Mouse (Mus musculus): ENCODE measurements around the gene Tmem63a. TPM values are rescaled to one million over a fixed set of nuclear protein-coding genes. Genes with fewer than 3 reads are reported as not detected.
"Not testable (repeated sequence)": the region's sequence is repeated elsewhere in the genome, so short reads cannot be mapped to it uniquely, and the experiment has no call there.

Tmem63a gene
- polyA plus RNA-seq, 1 experiment from 2014 or later, result 13.9 TPM

DNA sequence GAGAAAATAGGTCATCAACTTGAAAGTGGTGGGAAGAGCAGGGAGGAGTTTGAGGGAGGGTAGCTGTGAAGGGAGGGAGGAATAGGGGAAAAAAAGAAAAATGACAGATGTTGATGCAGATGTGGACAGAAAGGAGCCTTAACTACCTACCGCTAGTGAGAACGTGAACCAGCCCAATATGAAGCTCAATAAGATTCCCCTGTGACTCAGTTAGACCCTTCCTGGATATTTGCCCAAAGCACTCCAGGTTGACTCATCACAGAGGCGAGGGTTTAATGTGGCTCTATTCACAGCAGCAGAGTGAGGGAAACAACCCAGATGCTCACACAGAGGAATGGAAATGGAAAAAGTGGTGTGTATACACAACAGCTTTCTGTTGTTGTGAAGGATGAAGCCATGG is 11.0 kb upstream of the Tmem63a start:
- no peaks in the 10 kb centered on the region for H3K4me1 ChIP-seq
- no peak overlapping the region for H3K27ac ChIP-seq
- no peaks in the 10 kb centered on the region for H3K9me3 ChIP-seq
- no peak overlapping the region for H3K4me2 ChIP-seq
- no peak overlapping the region for H3K9ac ChIP-seq
- H3K4me3 ChIP-seq, result no peak overlapping the region
- ATAC-seq (ENCODE audit: borderline replicate concordance, extremely low read depth, low FRiP score, low TSS enrichment), result no peak
- WGBS, result 60% methylated on average over 3 of the region's 3 CpGs
- H3K36me3 ChIP-seq, result no peaks in the 10 kb centered on the region
- H3K27me3 ChIP-seq, result peaks cover 34% of the 10 kb centered on the region

DNA sequence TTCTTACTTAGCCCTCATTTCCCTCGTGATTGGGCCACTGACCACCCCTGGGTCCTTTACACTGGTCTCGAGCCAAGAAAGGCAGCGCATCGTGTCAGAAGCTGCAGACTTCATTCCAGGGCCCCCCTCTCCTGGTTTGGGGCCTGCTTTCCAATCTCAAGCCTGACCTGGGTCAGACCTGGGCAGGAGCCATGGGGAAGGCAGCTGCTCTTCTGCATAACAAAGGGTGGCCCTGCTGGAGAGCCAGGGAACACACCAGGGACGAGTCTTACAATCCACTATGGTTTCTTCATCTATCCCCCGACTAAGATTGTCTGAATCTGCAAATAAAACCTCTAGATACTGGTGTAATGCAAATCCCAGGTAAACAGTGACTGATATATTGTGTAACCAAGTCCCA is 8.5 kb upstream of the Tmem63a start:
- no peaks in the 10 kb centered on the region for H3K9me3 ChIP-seq
- H3K4me2 ChIP-seq, result no peak overlapping the region
- WGBS, result 37% methylated on average over 6 of the region's 6 CpGs
- ATAC-seq (ENCODE audit: borderline replicate concordance, extremely low read depth, low FRiP score, low TSS enrichment), result no peak
- peaks cover 43% of the 10 kb centered on the region for H3K27me3 ChIP-seq
- H3K4me1 ChIP-seq, result no peaks in the 10 kb centered on the region
- H3K36me3 ChIP-seq, result no peaks in the 10 kb centered on the region
- H3K4me3 ChIP-seq, result no peak overlapping the region
- no peak overlapping the region for H3K27ac ChIP-seq
- H3K9ac ChIP-seq, result no peak overlapping the region

DNA sequence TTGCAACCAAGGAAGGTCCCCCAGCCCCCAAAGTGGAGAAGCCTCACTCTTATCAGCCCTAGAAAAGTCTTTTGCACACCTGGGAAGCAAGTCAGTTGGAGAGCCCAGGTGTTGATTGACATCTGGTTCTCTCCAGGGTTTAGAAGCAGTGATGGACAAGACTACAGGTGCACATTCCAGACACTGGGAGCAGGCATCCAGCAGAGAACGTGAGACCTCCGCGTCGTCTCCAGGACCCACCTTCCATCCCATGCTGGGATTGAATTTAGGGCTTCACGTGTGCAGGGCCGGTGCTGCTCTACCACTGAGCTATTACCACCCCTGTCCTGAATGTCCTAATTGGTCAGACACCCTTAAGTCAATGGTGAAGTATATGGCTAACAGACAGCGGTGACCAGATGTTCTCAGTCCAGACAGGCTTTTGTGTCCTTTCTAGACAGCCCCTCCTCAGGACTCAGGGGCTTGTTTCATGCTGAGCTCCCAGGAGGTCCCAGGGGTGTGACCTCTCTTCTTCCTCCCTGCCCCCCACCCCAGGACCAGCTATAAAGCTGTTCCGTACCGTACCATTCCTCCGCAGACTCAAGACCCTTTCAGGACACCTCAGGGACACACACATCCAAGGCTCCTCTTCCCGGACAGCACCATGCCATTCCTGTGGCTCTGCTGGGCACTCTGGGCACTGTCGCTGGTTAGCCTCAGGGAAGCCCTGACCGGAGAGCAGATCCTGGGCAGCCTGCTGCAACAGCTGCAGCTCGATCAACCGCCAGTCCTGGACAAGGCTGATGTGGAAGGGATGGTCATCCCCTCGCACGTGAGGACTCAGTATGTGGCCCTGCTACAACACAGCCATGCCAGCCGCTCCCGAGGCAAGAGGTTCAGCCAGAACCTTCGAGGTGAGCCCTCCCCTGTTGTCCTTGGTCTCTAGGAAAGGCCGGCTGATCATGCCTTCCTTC is 7.4 kb upstream of the Tmem63a start, which contains the start of gene Lefty1:
Lefty1 (plus strand) TSS at position 556 of the 953 bp plus-strand sequence.
- Histone ChIP-seq H3K4me3 (no peak within 1 kb of the TSS), H3K27me3 (peaks cover 43% of the 10 kb centered on the region), H3K4me2 (no peak within 1 kb of the TSS), H3K9me3 (no peaks in the 10 kb centered on the region), H3K36me3 (no peaks in the 10 kb centered on the region), H3K9ac (no peak within 1 kb of the TSS), H3K27ac (no peak within 1 kb of the TSS), H3K4me1 (no peaks in the 10 kb centered on the region)
- WGBS, result 16% methylated on average over 21 of the region's 21 CpGs
- no peak for ATAC-seq (ENCODE audit: borderline replicate concordance, extremely low read depth, low FRiP score, low TSS enrichment)

DNA sequence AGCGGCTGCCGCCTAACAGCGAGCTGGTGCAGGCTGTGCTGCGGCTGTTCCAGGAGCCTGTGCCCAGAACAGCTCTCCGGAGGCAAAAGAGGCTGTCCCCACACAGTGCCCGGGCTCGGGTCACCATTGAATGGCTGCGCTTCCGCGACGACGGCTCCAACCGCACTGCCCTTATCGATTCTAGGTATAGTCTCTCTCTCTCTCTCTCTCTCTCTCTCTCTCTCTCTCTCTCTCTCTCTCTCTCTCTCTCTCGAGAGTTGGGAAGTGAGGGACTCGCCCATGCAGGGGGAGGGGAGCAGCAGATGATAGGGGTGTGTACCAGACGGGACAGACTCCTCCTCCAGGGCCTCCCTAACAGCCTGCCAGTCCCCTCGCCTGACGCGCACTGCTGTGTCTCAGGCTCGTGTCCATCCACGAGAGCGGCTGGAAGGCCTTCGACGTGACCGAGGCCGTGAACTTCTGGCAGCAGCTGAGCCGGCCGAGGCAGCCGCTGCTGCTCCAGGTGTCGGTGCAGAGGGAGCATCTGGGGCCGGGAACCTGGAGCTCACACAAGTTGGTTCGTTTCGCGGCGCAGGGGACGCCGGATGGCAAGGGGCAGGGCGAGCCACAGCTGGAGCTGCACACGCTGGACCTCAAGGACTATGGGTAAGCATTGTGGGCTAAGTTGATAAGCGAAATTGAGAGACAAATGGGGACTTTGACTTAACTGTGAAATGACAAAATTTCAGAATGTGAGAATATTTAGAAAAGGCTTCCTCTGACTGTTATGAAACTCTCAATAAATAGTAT is 5.3 kb upstream of the Tmem63a start:
- H3K4me3 ChIP-seq, result peak overlapping the region; percentile 32
- not testable (repeated sequence) for H3K9me3 ChIP-seq, H3K36me3 ChIP-seq, H3K4me1 ChIP-seq, H3K27ac ChIP-seq
- H3K4me2 ChIP-seq, result peak overlapping the region; percentile 61
- 2% methylated on average over 40 of the region's 41 CpGs for WGBS
- H3K9ac ChIP-seq, result 0 out of 2 replicates have a peak overlapping the region, but pooled peaks have one; percentile 19
- peak; percentile 87; the same call in 1 of the 2 replicates for ATAC-seq (ENCODE audit: borderline replicate concordance, extremely low read depth, low FRiP score, low TSS enrichment)
- peaks cover 43% of the 10 kb centered on the region for H3K27me3 ChIP-seq

DNA sequence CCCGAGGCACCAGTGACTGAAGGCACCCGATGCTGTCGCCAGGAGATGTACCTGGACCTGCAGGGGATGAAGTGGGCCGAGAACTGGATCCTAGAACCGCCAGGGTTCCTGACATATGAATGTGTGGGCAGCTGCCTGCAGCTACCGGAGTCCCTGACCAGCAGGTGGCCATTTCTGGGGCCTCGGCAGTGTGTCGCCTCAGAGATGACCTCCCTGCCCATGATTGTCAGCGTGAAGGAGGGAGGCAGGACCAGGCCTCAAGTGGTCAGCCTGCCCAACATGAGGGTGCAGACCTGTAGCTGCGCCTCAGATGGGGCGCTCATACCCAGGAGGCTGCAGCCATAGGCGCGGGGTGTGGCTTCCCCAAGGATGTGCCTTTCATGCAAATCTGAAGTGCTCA is 4.5 kb upstream of the Tmem63a start:
- H3K27ac ChIP-seq; H3K4me2 ChIP-seq; H3K4me3 ChIP-seq; H3K4me1 ChIP-seq; H3K36me3 ChIP-seq; ATAC-seq (ENCODE audit: borderline replicate concordance, extremely low read depth, low FRiP score, low TSS enrichment); H3K9me3 ChIP-seq; H3K9ac ChIP-seq: not testable (repeated sequence)
- 60% methylated on average over 13 of the region's 13 CpGs for WGBS
- peaks cover 43% of the 10 kb centered on the region for H3K27me3 ChIP-seq

DNA sequence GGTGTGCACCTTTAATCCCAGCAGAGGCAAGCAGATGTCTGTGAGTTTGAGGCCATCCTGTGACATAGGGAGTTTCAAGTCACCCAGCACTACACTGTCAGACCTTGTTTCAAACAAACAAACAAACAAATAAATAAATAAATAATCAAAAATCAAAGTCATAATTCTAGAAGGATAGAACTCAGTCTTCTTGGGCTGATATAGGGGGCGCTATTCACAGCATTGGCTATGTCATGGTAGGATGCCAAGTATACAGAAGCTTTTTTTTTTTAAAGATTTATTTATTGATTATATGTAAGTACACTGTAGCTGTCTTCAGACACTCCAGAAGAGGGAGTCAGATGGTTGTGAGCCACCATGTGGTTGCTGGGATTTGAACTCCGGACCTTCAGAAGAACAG is 3.4 kb upstream of the Tmem63a start:
- H3K4me2 ChIP-seq, result not testable (repeated sequence)

DNA sequence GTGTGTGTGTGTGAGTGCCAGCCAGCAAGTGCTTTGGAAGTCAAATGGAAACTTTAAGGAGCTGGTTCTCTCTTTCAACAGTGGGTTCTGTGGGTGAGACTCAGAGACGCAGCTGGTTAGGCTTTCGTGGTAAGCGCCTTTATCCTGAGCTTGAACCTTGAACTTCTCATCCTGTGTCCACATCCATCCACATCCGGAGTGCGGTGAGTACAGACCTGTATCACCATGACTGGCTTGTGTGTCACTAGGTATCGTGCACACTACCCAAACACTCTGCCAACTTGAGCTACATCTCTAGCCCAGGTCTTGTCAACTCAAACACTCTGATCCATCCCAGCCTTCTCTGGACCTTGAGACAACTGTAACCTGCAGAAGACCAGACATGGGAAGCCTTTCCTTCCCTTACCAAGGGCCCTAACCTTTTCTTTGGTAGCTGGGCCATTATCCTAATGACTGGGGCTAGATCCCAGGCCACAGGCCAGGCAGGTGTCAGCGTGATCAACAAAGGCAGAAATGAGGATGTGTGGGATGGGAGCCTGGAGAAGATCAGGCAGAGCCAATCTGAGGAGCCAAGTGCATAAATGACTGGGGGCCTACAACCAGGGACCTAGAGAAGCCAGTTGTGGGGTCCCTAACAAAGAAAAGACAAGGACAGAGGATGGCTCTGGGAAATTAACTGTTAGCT is 1.2 kb upstream of the Tmem63a start:
- Histone ChIP-seq H3K27me3 (peaks cover 11% of the 10 kb centered on the region), H3K36me3 (no peaks in the 10 kb centered on the region), H3K4me3 (peak overlapping the region; percentile 92), H3K4me2 (peak overlapping the region; percentile 89), H3K27ac (no peak overlapping the region), H3K4me1 (peaks cover 38% of the 10 kb centered on the region), H3K9me3 (no peaks in the 10 kb centered on the region), H3K9ac (peak overlapping the region; percentile 80; the same call in 1 of the 2 replicates)
- no peak for ATAC-seq (ENCODE audit: borderline replicate concordance, extremely low read depth, low FRiP score, low TSS enrichment)
- WGBS, result 81% methylated on average over 7 of the region's 7 CpGs

More for the DNA sequence above, 3.4 kb upstream of the Tmem63a start:
- WGBS, result 80% methylated on average over 2 of the region's 2 CpGs
- H3K4me3 ChIP-seq; H3K9ac ChIP-seq; H3K9me3 ChIP-seq; H3K27ac ChIP-seq; H3K36me3 ChIP-seq; ATAC-seq (ENCODE audit: borderline replicate concordance, extremely low read depth, low FRiP score, low TSS enrichment): not testable (repeated sequence)
- peaks cover 19% of the 10 kb centered on the region for H3K4me1 ChIP-seq
- peaks cover 32% of the 10 kb centered on the region for H3K27me3 ChIP-seq

DNA sequence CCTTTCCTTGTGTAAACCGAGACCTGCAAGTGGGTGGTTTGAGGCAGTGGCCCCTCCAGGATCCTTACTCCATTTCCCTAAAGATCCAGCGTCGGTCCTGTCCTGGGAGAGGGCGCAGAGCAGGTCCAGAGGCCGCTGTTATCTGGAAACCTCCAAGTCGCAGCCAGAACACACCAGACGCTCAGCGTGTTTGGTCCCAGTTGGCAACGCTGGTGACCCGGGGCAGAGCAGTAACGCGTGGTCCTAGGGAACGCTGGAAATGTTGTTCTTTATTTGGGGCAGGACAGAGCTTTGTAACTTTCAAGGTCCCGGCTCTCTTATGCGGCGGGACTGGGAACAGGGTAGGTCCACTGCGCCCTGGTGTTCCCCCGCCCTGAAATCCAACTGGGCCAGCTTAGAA is 418 bp upstream of the Tmem63a start:
- no peaks in the 10 kb centered on the region for H3K9me3 ChIP-seq
- H3K36me3 ChIP-seq, result no peaks in the 10 kb centered on the region
- peak overlapping the region; percentile 80 for H3K27ac ChIP-seq
- peaks cover 44% of the 10 kb centered on the region for H3K4me1 ChIP-seq
- H3K4me3 ChIP-seq, result peak overlapping the region; percentile 92
- 4% methylated on average over 18 of the region's 18 CpGs for WGBS
- peaks cover 9% of the 10 kb centered on the region; the same call in 1 of the 2 replicates for H3K27me3 ChIP-seq
- peak overlapping the region; percentile 80 for H3K9ac ChIP-seq
- peak overlapping the region; percentile 89 for H3K4me2 ChIP-seq
- ATAC-seq (ENCODE audit: borderline replicate concordance, extremely low read depth, low FRiP score, low TSS enrichment), result peak; percentile 6; the same call in 1 of the 2 replicates

DNA sequence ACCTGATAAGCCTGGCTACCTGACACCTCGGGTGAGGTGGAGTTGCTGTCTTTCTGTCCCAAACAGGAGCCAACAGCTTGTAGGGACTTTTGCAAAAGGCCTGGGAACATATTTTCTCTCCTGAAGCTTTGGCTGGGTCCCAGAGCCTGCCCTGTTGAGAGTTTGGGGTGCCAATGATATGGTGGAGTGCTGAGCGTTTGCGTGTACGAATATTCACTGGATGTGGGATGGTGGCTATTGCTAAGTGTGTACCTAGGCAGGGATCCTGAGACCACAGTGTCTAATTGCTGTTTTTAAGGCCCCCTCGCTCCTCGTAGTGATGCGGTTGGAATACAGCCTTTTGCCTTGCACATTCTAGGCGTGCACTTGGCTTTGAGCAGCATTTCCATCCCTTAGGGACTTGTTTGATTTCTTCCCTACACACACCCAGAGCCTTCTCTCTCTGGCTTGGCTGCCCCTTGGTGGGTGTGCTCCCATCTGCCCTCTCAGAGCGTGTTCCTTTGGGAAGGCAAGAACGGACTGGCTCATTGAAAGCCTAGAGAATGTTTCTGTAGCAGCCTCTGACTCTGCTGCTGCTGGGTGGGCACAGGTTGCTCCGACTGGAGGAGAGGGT is 994 bp downstream of the Tmem63a start:
- peak overlapping the region; percentile 80 for H3K27ac ChIP-seq
- H3K4me1 ChIP-seq, result peaks cover 44% of the 10 kb centered on the region
- 49% methylated on average over 11 of the region's 11 CpGs for WGBS
- no peaks in the 10 kb centered on the region for H3K36me3 ChIP-seq
- no peaks in the 10 kb centered on the region for H3K27me3 ChIP-seq
- peak overlapping the region; percentile 80 for H3K9ac ChIP-seq
- H3K4me3 ChIP-seq, result peak overlapping the region; percentile 92
- H3K4me2 ChIP-seq, result peak overlapping the region; percentile 89
- H3K9me3 ChIP-seq, result no peaks in the 10 kb centered on the region
- no peak for ATAC-seq (ENCODE audit: borderline replicate concordance, extremely low read depth, low FRiP score, low TSS enrichment)

DNA sequence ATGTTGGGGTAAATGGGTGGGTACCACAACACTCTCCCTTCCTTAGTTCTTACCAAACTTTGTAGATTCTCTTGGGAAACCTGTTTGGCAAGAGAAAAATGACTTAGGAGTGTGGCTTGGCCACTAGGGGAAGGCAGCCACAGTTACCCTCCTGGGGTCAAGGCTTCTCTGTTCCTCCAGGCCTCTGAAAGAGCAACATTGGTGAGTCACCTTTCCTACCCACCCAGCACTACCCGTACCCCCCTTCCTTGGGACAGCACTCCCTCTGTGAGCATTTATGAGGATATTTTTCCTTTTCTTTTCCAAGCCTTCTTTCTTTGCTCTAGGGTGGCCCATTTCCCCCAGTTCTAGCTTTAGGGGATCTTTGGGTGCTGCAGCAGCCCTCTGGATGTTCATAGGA is 1.8 kb downstream of the Tmem63a start:
- Histone ChIP-seq H3K27me3 (no peaks in the 10 kb centered on the region), H3K4me2 (no peak overlapping the region), H3K4me3 (no peak overlapping the region), H3K9ac (no peak overlapping the region), H3K36me3 (0 out of 2 replicates have a peak, but pooled peaks cover 4% of the 10 kb centered on the region), H3K27ac (no peak overlapping the region), H3K4me1 (peaks cover 44% of the 10 kb centered on the region), H3K9me3 (no peaks in the 10 kb centered on the region)
- WGBS, result 83% methylated on average over 1 of the region's 1 CpGs
- no peak for ATAC-seq (ENCODE audit: borderline replicate concordance, extremely low read depth, low FRiP score, low TSS enrichment)

DNA sequence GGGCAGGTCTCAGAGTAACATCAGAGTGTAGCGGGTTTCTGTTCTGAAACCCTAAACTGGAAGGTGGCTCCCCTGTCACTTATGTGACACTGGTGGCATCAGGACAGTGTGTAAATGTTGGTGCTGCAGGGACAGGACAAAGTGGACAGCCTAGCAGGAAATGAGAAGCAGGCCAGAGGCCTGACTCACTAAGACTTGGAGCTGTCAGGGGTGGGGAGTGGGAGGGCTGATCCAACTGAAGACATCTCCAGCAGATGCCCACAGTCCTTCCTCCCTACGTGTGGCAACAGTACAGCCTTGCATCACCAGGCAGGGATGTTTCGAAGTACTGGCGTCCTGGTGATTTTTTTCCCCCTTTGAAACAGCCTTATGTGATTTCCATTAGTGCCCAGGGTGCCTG is 2.4 kb downstream of the Tmem63a start:
- Histone ChIP-seq H3K27ac (0 out of 2 replicates have a peak overlapping the region, but pooled peaks have one; percentile 66), H3K4me2 (no peak overlapping the region), H3K36me3 (0 out of 2 replicates have a peak, but pooled peaks cover 4% of the 10 kb centered on the region), H3K9ac (no peak overlapping the region), H3K4me1 (peaks cover 44% of the 10 kb centered on the region), H3K4me3 (no peak overlapping the region), H3K27me3 (no peaks in the 10 kb centered on the region), H3K9me3 (no peaks in the 10 kb centered on the region)
- 71% methylated on average over 4 of the region's 4 CpGs for WGBS
- ATAC-seq (ENCODE audit: borderline replicate concordance, extremely low read depth, low FRiP score, low TSS enrichment), result no peak

Measured in lung, embryonic 15.5 days (tissue).